ENCODE assay signal across 9 mouse cellular contexts in the genomic region with DNA sequence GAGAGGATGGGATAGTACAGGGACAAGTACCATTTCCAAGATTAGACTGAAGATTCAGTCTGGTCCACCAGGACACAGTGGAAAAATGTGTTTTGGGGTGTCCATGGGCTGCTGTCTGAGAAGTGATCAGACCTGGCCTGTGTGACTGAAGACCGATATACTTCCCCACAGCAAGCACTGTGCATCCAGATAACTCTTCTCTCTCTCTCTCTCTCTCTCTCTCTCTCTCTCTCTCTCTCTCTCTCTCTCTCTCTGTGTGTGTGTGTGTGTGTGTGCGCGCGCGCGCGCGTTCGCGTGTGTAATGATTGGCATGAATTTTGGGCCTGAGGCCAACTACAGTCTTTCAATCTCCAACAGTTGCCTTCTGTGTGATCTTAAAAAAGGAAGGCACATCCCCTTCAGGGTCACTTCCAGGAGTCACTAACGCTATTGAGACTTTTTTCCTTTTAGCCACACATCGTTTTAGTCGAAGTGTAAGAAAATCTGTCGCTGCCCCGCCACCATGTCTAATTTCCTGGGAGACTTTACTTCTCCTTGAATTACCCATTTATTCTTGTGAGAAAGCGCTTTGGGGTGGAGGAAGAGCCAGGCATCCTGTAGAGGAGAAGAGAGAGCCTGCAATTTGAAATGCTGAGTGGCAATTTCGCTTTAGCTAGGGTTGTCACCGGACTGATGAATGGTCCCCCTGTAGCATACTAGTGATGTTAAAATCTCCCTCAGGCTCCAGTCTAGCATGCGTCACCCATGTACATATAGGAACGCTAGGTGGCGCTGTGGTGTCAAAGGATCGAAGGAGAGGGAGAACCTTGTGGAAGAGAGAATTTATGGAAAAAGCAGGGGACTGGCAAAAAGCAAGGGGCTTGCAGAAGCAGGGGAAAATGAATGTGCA.
DNase-seq lines count a peak whose midpoint lies in the region; ATAC-seq and TF ChIP-seq lines count a peak whose summit lies in the region.
"Had no signal": no experiment of that assay in that cellular context is flagged by ENCODE, and none has a peak within 500 bp of the region (broad histone marks: within the 10 kb centered on the region; RNA-seq: fewer than 3 reads in every experiment).

No protein-coding gene starts in this region.

- H3K36me3 ChIP-seq in embryonic facial prominence, embryonic 15.5 days = no peaks in the 10 kb centered on the region
- H3K36me3 ChIP-seq: heart, embryonic 15.5 days had no signal

- H3K4me3 ChIP-seq in embryonic facial prominence, embryonic 15.5 days (replicated peaks) = 0 out of 2 replicates have a peak overlapping the region, but pooled peaks have one; percentile 11
- no peak overlapping the region for H3K4me3 ChIP-seq in lung, adult 2 months (replicated peaks; ENCODE audit: extremely low read depth, low read depth, low read length)
- H3K4me3 ChIP-seq: heart, embryonic 15.5 days had no signal

- peak overlapping the region; percentile 40 for H3K4me2 ChIP-seq in embryonic facial prominence, embryonic 15.5 days (replicated peaks)
- H3K4me2 ChIP-seq: heart, embryonic 15.5 days had no signal

- no peaks in the 10 kb centered on the region for H3K9me3 ChIP-seq in embryonic facial prominence, embryonic 15.5 days (replicated peaks)
- H3K9me3 ChIP-seq: heart, embryonic 15.5 days had no signal

- peak; percentile 88 for TF ChIP-seq CTCF in brain, embryonic 14.5 days (IDR thresholded peaks at IDR 0.05; ENCODE audit: borderline replicate concordance, extremely low read depth, insufficient read depth, insufficient read length)
- TF ChIP-seq CTCF in lung, adult 2 months (IDR thresholded peaks at IDR 0.05; ENCODE audit: insufficient read depth, low read length) = peak; percentile 65

- no peaks in the 10 kb centered on the region for H3K4me1 ChIP-seq in embryonic facial prominence, embryonic 15.5 days
- H3K4me1 ChIP-seq in lung, adult 2 months (ENCODE audit: control insufficient read depth, insufficient read depth, low read length) = no peaks in the 10 kb centered on the region
- H3K4me1 ChIP-seq: heart, embryonic 15.5 days had no signal

- peak; percentile 86 for DNase-seq in ES-CJ7 (ENCODE audit: low read depth, low spot score)
- DNase-seq in brain, embryonic 14.5 days (ENCODE audit: low read depth) = peak; percentile 97
- peak; percentile 83 for DNase-seq in heart, postnatal 4 days
- DNase-seq in layer of hippocampus, adult 11-12 months (ENCODE audit: low spot score) = peak; percentile 92
- DNase-seq in lung, adult 2 months = peak; percentile 37
- DNase-seq in ovary, postnatal 36 days (ENCODE audit: low spot score) = peak; percentile 42
- peak; percentile 44 for DNase-seq in yolk sac, embryonic 10.5 days (ENCODE audit: low spot score)

- no peak for TF ChIP-seq POLR2A in brain, embryonic 14.5 days (IDR thresholded peaks at IDR 0.05; ENCODE audit: borderline replicate concordance, extremely low read depth, insufficient read depth, insufficient read length, poor library complexity, severe bottlenecking)
- no peak for TF ChIP-seq POLR2A in lung, adult 2 months (IDR thresholded peaks at IDR 0.05; ENCODE audit: borderline replicate concordance, extremely low read depth, low read depth, low read length)

- H3K9ac ChIP-seq in embryonic facial prominence, embryonic 15.5 days = no peak overlapping the region
- H3K9ac ChIP-seq: heart, embryonic 15.5 days had no signal

- ATAC-seq in embryonic facial prominence, embryonic 15.5 days (ENCODE audit: insufficient number of reproducible peaks, low FRiP score, low TSS enrichment, low read depth) = no peak; the same call in 1 of the 2 replicates

- 40% methylated on average over 22 of the region's 22 CpGs for WGBS in embryonic facial prominence, embryonic 15.5 days
- WGBS in lung, adult 2 months = 55% methylated on average over 22 of the region's 22 CpGs

- H3K27me3 ChIP-seq in embryonic facial prominence, embryonic 15.5 days = no peaks in the 10 kb centered on the region
- H3K27me3 ChIP-seq: heart, embryonic 15.5 days had no signal

- H3K27ac ChIP-seq in embryonic facial prominence, embryonic 15.5 days (replicated peaks) = no peak overlapping the region
- H3K27ac ChIP-seq: heart, embryonic 15.5 days had no signal

Comparison
In these comparisons a context has a peak if more than half of its experiments do, and no peak if none do; other contexts are left out.
1. DNase-seq: peak in every context shown above with its lines; median percentile 97 in brain, embryonic 14.5 days; 92 in layer of hippocampus, adult 11-12 months; 86 in ES-CJ7; 83 in heart, postnatal 4 days; 44 in yolk sac, embryonic 10.5 days; 42 in ovary, postnatal 36 days; 37 in lung, adult 2 months.